Mouse (Mus musculus): ENCODE results near the gene Gm48551.

The Gm48551 gene

GRCm38 (mm10) chr10:81383802-81384604 is at the start of gene Gm48551, which contains the start of gene Dohh:
TSS of gene Gm48551 (plus strand) at chr10:81384466.
TSS of gene Dohh (plus strand) at chr10:81384428.
- DNase-seq (ENCODE audit: low spot score) = peak; percentile 97

DNA sequence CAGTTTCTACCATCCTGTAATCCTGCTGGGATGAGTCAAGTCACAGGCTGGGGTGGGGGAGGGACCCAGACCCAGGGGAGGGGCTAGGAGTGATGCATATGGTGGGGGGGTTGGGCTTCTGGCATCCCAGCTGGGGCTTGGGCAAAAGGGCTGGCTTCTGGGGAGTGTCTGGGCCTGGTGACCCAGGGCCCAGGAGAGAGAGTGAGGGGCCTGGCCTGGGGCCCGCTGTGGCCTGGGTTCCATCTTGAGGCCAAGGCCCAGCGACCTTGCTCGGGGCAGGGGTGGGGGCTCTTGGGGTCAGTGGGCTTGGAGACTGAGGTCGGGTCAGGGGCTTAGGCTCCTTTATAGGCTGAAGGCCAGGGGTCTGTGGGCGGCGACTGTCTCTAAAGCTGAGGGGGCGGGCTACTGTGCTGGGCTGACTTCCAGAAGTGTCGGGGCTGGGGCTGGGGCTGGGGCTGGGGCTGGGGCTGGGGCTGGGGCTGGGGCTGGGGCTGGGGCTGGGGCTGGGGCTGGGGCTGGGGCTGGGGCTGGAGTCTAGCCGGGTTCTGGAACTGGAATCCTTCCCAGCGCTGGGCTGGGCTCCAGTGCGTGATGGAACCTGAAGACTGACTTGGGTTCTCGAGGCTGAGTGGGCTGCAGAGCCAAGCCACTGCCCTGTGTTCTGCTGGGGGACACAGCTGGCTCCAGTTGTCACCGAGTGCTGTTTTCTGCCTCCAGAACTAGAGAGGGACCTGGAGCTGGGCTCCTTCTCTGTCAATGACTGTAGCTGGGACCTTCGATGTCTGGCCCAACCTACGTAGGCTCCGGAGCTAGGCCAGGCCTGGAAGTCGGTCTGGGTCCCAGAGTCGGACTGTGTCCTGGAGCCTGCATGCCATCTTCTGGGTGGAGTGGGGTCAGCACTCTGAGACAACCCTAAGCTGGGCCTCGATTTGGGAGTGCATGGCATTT is 48.6 kb upstream of the Gm48551 start:
- DNase-seq (ENCODE audit: low spot score) = no peak

GRCm38 (mm10) chr10:81336558-81336957 is 47.7 kb upstream of the Gm48551 start:
- DNase-seq (ENCODE audit: low spot score) = no peak

DNA sequence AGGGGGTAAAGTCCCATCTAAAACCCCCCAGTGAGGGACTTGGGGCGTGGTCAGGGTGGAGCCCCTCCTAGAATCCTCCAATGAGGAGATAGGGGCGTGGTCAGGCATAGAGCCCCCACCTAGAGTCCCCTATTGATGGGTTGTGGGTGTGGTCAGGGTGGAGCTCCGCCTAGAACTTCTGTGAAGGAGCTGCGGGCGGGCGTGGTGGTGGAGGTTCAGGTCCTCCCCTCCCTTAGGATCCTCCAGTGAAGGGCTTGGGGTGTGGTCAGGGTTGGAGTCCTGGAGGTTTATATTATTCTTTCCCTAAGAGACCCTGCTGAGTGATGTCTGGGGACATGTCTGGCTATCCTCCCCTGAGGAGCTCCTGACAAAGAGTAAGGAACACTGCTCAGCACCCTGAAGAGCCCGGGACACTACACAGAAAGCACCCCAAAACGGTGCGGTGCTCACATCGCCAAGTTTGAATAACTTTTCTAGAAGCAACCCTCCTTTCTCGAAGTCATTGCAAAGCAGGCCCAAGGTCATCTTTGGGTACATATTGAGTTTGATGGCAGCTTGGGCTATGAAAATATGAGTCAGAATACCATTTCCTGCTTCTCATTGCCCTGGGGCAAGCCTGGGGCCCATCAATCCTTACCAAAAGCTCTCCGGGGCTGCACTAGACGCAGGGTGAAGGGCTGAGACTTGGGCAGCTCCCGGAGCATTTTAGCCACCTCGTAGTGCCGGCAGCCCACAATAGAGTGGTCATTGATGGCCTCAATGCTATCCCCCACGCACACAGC is 43.5 kb upstream of the Gm48551 start:
- no peak for DNase-seq (ENCODE audit: low spot score)

DNA sequence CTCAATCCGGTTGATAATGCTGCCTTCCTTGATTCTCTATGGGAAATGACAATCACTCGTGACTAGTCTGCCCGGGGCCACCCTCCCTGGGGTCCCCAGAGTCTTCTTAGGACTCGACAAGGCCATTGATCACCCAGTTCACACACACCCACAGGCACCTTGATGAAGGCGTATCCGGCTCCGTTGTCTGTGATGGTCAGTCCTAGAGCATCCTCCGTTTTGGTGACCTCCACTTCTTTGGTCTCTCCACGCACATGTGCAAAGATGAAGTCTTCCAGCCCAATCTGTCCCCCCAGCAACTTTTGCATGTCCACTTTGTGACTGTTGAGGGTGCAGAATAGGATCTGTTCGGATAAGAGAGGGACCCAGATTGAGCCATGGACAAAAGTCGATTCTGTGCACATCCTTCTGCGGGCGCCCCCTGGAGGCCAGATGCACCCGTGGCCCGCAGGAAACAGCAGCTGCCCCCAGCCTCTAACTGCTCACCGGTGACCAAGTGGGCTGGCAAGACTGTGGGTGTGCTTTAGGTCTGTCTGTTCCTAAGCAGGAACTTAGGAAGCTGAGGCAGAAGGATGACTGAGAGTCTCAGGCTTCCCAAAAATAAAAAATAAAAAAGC is 42.8 kb upstream of the Gm48551 start:
- no peak for DNase-seq (ENCODE audit: low spot score)

DNA sequence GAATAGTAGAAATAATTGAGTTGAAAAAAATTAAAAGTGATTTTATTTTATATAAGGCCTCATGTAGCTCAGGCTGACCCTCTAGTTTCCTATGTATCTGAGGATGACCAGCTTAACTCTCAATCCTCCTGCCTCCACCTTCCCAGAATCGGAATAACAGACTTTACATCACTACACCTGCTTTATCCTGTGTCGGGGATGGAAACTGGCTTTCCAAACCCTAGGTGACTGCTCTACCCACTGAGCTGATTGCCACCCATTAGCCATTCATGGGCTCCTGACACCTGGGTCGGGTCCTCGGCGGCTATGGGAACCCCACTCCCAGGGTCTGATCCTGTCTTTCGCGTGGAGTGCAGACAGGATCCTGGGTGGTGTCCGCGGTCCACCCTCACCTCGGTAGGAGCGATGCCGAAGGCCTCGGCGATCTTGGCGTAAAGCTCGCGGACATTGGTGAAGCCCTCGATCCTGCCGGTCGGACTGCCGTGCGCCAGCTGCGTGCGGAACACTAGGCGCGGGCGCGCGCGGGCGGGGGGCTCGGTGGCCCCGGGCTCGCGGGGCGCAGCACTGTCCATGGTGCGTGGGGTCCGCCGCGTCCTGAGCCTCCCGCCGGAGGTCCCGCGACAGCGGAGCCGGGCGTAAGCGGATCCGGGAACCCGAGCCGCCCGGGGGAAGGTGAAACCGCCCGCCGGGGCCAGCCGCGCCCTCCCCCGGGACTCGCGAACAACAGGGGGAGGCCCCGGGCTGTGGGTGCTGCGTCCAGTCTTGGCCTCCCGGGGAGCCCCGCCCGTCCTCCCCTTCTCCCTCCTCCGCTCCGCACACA is 41.4 kb upstream of the Gm48551 start, which contains the start of gene Gipc3:
Gene Gipc3, minus strand, starts transcription at position 581 of the 820 bp plus-strand sequence.
- DNase-seq (ENCODE audit: low spot score) = no peak

GRCm38 (mm10) chr10:81344421-81345161 is 39.7 kb upstream of the Gm48551 start:
- no peak for DNase-seq (ENCODE audit: low spot score)

GRCm38 (mm10) chr10:81345162-81345534 is 39.1 kb upstream of the Gm48551 start:
- DNase-seq (ENCODE audit: low spot score) = no peak

GRCm38 (mm10) chr10:81346453-81347067 is 37.7 kb upstream of the Gm48551 start:
- peak; percentile 62 for DNase-seq (ENCODE audit: low spot score)

DNA sequence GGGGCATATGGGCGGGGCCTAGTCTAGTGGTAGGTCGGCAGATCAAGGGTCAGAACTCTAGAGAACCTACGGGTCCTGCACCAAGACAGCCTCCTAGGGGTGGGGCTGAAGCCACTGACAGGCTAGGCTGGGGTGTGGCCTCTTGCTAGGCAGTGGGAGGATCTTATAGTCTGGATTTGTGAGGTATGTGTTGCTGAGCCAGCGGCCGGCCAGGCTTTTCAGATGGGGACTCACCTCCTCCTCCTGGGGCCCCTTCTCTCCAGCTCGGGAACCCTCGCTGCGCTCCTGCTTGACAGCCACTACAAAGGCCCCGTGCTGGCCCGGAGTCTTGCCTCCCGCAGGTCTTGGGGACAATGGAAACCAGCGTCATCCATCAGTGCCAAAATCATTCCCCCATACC is 35.1 kb upstream of the Gm48551 start:
- no peak for DNase-seq (ENCODE audit: low spot score)

GRCm38 (mm10) chr10:81349961-81350350 is 34.3 kb upstream of the Gm48551 start:
- DNase-seq (ENCODE audit: low spot score) = no peak

DNA sequence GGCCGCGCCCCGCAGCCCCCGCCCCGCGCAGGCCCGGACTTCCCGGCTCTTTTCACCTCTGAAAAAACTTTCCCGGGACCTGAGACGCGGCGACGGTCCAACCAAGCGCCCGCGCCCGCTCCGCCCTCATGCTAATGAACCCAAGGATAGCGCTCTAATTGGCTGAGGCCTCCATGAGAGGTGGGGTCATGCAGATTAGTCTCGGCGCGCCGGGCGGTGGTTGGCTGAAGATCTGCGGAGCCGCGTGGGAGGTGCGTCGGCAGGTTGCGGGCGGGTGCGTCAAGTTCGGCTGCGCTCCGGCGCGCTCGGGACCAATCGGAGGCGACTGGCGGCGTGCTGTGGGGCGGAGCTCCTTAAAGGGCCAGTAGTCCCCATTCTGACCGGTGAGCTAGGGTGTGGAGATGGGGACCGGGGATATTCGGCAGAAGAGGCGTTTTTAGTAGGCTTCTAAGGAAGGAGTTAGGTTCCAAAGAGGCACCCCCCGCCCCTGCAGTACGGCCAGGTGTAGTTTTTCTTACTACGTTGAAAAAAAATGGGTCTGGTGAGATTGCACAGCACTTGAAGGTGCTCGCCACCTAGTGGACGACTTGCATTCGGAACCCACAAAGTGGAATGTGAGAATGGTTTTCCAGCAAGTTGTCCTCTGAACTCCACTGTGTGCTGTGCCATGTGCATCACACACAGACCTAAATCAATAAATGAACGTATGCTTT is 33.8 kb upstream of the Gm48551 start, which contains the start of gene Hmg20b:
Gene Hmg20b, minus strand, starts transcription at position 130 of the 713 bp plus-strand sequence.
- peak; percentile 99 for DNase-seq (ENCODE audit: low spot score)

DNA sequence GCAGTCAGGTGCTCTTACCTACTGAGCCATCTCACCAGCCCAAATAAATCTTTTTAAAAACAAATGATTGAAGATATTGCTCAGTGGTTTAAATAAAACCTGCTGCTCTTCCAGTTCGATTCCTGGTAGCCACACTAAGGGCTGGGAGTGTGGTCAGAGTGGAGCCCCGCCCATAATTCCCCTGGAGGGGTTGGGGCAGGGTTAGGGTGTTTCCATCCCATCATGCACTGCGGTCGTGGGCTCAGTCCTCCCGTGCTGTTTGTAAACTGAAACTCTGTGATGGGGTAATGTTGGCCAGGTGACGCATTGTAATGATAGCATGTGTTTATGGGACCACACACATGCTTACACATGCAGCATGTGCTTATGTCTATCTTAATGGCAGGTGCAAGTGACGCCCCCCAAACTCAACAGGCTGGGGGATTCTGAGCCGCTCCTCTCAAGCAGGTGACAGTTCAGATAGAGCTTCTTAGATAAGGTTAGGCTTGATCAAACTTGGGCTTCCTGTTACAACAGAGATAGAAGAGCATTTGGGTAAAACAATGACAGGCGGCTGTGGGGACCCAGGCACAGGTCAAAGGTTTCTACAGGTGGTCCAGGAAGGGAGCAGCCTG is 32.5 kb upstream of the Gm48551 start:
- DNase-seq (ENCODE audit: low spot score) = no peak

GRCm38 (mm10) chr10:81354738-81355477 is 29.4 kb upstream of the Gm48551 start:
- DNase-seq (ENCODE audit: low spot score) = no peak

GRCm38 (mm10) chr10:81355533-81355932 is 28.7 kb upstream of the Gm48551 start:
- DNase-seq (ENCODE audit: low spot score) = no peak

- no peak for DNase-seq (ENCODE audit: low spot score)
Measured at GRCm38 (mm10) chr10:81356352-81356990, 27.8 kb upstream of the Gm48551 start.

All from ovary, adult 18-20 months (tissue).